Mouse (Mus musculus) heart, postnatal 0 days (tissue): ENCODE measurements around the gene Tbc1d1. TPM values are rescaled to one million over a fixed set of nuclear protein-coding genes. Genes with fewer than 3 reads are reported as not detected.
A peak's percentile ranks its signal among the peaks of the same experiment; 100 is the strongest.

Source experiments
- ATAC-seq: fragments of 200-750 bp; cut with Nextera tagmentation; 2 replicates; pipeline ENCODE4 v1.8.0; 2017; ENCODE audit warnings: low read depth, moderate number of reproducible peaks, moderate library complexity; ENCODE audit not compliant: insufficient read depth
- DNase-seq: peaks from one replicate; pipeline ENCODE4 v3.0.0-alpha.2; 2016; ENCODE audit warnings: low spot score
- H3K27ac ChIP-seq: fragments of 300-500 bp; sonication (generic); 2 replicates; pipeline ENCODE4 v1.5.1; 2014; ENCODE audit warnings: low read depth, mild to moderate bottlenecking
- H3K27me3 ChIP-seq: fragments of 300-500 bp; sonication (generic); 2 replicates; pipeline ENCODE4 v1.6.1; 2014; ENCODE audit warnings: low read length, mixed read lengths; ENCODE audit not compliant: control insufficient read depth, insufficient read depth
- H3K36me3 ChIP-seq: fragments of 300-500 bp; sonication (generic); replicated peaks from 2 replicates; pipeline ENCODE4 v1.6.1; 2014; ENCODE audit warnings: low read length, mixed read lengths; ENCODE audit not compliant: control insufficient read depth, insufficient read depth
- H3K4me1 ChIP-seq: fragments of 300-500 bp; sonication (generic); 2 replicates; pipeline ENCODE4 v1.6.1; 2014; ENCODE audit warnings: antibody characterized with exemption; ENCODE audit not compliant: control insufficient read depth, insufficient read depth
- H3K4me2 ChIP-seq: fragments of 300-500 bp; sonication (generic); 2 replicates; pipeline ENCODE4 v1.6.1; 2014; ENCODE audit warnings: low read depth, mild to moderate bottlenecking, low read length, moderate library complexity
- H3K4me3 ChIP-seq: fragments of 300-500 bp; sonication (generic); 2 replicates; pipeline ENCODE4 v1.5.1; 2014; ENCODE audit warnings: low read depth, low read length
- H3K9ac ChIP-seq: fragments of 300-500 bp; sonication (generic); replicated peaks from 2 replicates; pipeline ENCODE4 v1.6.1; 2014; ENCODE audit warnings: low read depth, low read length, mixed read lengths
- H3K9me3 ChIP-seq: fragments of 300-500 bp; sonication (generic); replicated peaks from 2 replicates; pipeline ENCODE4 v1.6.1; 2016; ENCODE audit warnings: low read length; ENCODE audit not compliant: control insufficient read depth
- CTCF ChIP-seq: IDR thresholded peaks from 2 replicates; pipeline ENCODE4 v1.5.1; 2016; ENCODE audit warnings: antibody characterized with exemption, control low read depth, low read depth
- EP300 ChIP-seq: IDR thresholded peaks from 2 replicates; pipeline ENCODE4 v1.6.1; 2016; ENCODE audit warnings: antibody characterized with exemption, low read depth
- WGBS: fragments of 180-500 bp; shearing (Covaris S2); extraction: QIAGEN DNeasy Blood & Tissue Kit; methylation state at CpG from one replicate; pipeline ENCODE4 v1.1.7; 2014; 5-methylcytosine and 5-hydroxymethylcytosine counted together
- polyA plus RNA-seq: library from polyadenylated mRNA; unstranded; fragments of >200 nt; fragmentation: Nextera tagmentation; extraction: Ambion mirVana; gene quantifications from 2 replicates; pipeline ENCODE4 v1.2.1, GENCODE M21; 2015
- total RNA-seq: library from RNA; depleted of rRNA; stranded (reverse); fragments of >200 nt; gene quantifications from 2 replicates; pipeline ENCODE4 v1.2.3, GENCODE M21; 2014; ENCODE audit warnings: low replicate concordance

Tbc1d1 gene
- total and polyA plus RNA-seq, 2 experiments from 2014 or later, result 22.4 to 55.4 TPM

GRCm38 (mm10) chr5:64210817-64211216, 54.7 kb downstream of the Tbc1d1 start:
- Histone ChIP-seq H3K4me1 (0 out of 2 replicates have a peak, but pooled peaks cover 4% of the 10 kb centered on the region), H3K27me3 (no peaks in the 10 kb centered on the region), H3K36me3 (no peaks in the 10 kb centered on the region), H3K9me3 (no peaks in the 10 kb centered on the region), H3K27ac (no peak overlapping the region), H3K4me2 (no peak overlapping the region), H3K4me3 (no peak overlapping the region), H3K9ac (no peak overlapping the region)
- no peak for ATAC-seq
- WGBS, result 85% methylated on average over 4 of the region's 4 CpGs
- DNase-seq, result no peak
- TF ChIP-seq CTCF, result no peak
- no peak for TF ChIP-seq EP300

- Histone ChIP-seq H3K36me3 (no peaks in the 10 kb centered on the region), H3K27ac (no peak overlapping the region), H3K9me3 (no peaks in the 10 kb centered on the region), H3K4me1 (0 out of 2 replicates have a peak, but pooled peaks cover 4% of the 10 kb centered on the region), H3K4me2 (no peak overlapping the region), H3K4me3 (no peak overlapping the region), H3K27me3 (no peaks in the 10 kb centered on the region), H3K9ac (no peak overlapping the region)
- ATAC-seq (no peak), DNase-seq (no peak)
- TF ChIP-seq CTCF (no peak), EP300 (no peak)
- 81% methylated on average over 7 of the region's 7 CpGs for WGBS
Observed at GRCm38 (mm10) chr5:64211284-64211683, 55.2 kb downstream of the Tbc1d1 start.

GRCm38 (mm10) chr5:64212206-64212605, 56.1 kb downstream of the Tbc1d1 start:
- Histone ChIP-seq H3K4me3 (no peak overlapping the region), H3K4me1 (0 out of 2 replicates have a peak, but pooled peaks cover 4% of the 10 kb centered on the region), H3K36me3 (no peaks in the 10 kb centered on the region), H3K4me2 (no peak overlapping the region), H3K9ac (no peak overlapping the region), H3K27ac (peak overlapping the region; percentile 53; the same call in 1 of the 2 replicates), H3K9me3 (no peaks in the 10 kb centered on the region), H3K27me3 (no peaks in the 10 kb centered on the region)
- ATAC-seq (no peak), DNase-seq (no peak)
- TF ChIP-seq CTCF, result no peak
- TF ChIP-seq EP300, result no peak
- 49% methylated on average over 5 of the region's 5 CpGs for WGBS

GRCm38 (mm10) chr5:64212619-64213018, 56.5 kb downstream of the Tbc1d1 start:
- no peaks in the 10 kb centered on the region for H3K27me3 ChIP-seq
- no peak for DNase-seq
- H3K4me1 ChIP-seq, result 0 out of 2 replicates have a peak, but pooled peaks cover 4% of the 10 kb centered on the region
- no peak for ATAC-seq
- 74% methylated on average over 3 of the region's 3 CpGs for WGBS
- H3K36me3 ChIP-seq, result no peaks in the 10 kb centered on the region
- H3K9ac ChIP-seq, result no peak overlapping the region
- H3K4me2 ChIP-seq, result no peak overlapping the region
- H3K4me3 ChIP-seq, result no peak overlapping the region
- peak overlapping the region; percentile 53; the same call in 1 of the 2 replicates for H3K27ac ChIP-seq
- TF ChIP-seq EP300, result no peak
- TF ChIP-seq CTCF, result no peak
- H3K9me3 ChIP-seq, result no peaks in the 10 kb centered on the region

DNA sequence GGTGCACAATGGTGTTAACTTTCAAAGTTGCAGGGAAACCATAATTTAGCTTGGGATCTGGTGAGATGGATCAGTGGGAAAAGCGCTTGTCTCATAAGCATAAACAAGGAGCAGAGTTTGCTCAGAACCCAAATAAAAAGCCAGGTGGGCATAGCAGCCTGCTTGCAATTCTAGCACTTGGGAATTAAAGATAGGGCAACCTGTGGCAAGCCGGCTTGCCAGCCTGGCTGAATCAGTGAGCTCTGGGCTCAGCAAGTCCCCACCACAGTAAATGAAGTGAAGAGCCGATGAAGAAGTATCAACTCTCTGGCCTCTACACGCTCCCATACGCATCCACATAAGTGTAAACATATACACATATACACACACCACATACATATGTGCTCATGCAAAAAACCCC, 59.7 kb downstream of the Tbc1d1 start:
- 93% methylated on average over 5 of the region's 5 CpGs for WGBS

DNA sequence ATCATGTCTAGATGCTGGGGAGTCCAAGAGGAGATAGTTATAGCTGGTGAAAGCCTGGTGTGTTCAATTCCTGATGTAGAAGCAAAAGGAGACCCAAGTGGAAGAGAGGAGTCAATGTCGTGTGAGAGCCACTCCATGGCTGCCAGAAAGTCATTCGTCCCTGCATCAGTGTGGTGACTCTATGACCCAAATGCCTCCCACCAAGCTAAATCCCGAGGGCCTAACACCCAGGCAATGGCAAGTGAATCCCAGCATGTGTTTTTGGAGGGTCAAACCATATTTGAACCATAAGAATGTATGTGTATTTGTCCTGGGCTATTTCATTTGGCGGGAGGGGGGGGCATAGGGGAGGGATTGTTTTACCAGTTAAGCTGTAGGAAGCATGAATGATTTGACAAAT, 60.2 kb downstream of the Tbc1d1 start:
- H3K4me1 ChIP-seq, result no peaks in the 10 kb centered on the region
- H3K4me3 ChIP-seq, result no peak overlapping the region
- no peak overlapping the region for H3K9ac ChIP-seq
- TF ChIP-seq CTCF, result no peak
- no peak for TF ChIP-seq EP300
- ATAC-seq (no peak), DNase-seq (no peak)
- no peak overlapping the region for H3K4me2 ChIP-seq
- WGBS, result 84% methylated on average over 4 of the region's 4 CpGs
- no peaks in the 10 kb centered on the region for H3K27me3 ChIP-seq
- H3K9me3 ChIP-seq, result no peaks in the 10 kb centered on the region
- H3K36me3 ChIP-seq, result no peaks in the 10 kb centered on the region
- no peak overlapping the region for H3K27ac ChIP-seq

More for the DNA sequence above, 59.7 kb downstream of the Tbc1d1 start:
- no peak for DNase-seq
- Histone ChIP-seq H3K4me3 (no peak overlapping the region), H3K27ac (no peak overlapping the region), H3K27me3 (no peaks in the 10 kb centered on the region), H3K4me1 (no peaks in the 10 kb centered on the region), H3K9ac (no peak overlapping the region), H3K4me2 (no peak overlapping the region), H3K9me3 (no peaks in the 10 kb centered on the region), H3K36me3 (no peaks in the 10 kb centered on the region)
- no peak for ATAC-seq
- TF ChIP-seq CTCF (no peak), EP300 (no peak)
